Mouse (Mus musculus) kidney, adult 2 months (tissue): ENCODE measurements around the gene Macrod2. TPM values are rescaled to one million over a fixed set of nuclear protein-coding genes. Genes with fewer than 3 reads are reported as not detected.

Experiments
- DNase-seq: peaks from one replicate; pipeline ENCODE4 v3.0.0; 2021
- H3K27ac ChIP-seq: fragments of 200-500 bp; 2 replicates; pipeline ENCODE4 v1.5.1; 2012; ENCODE audit warnings: low read depth, low read length, control low read depth, inconsistent platforms; ENCODE audit not compliant: insufficient read depth
- H3K27me3 ChIP-seq: fragments of 200-500 bp; replicated peaks from 2 replicates; pipeline ENCODE4 v1.6.1; 2012; ENCODE audit warnings: mild to moderate bottlenecking, moderate library complexity, low read length, inconsistent platforms; ENCODE audit not compliant: control insufficient read depth, insufficient read depth
- H3K36me3 ChIP-seq: fragments of 200-500 bp; 2 replicates; pipeline ENCODE4 v1.6.1; 2012; ENCODE audit warnings: mild to moderate bottlenecking, moderate library complexity, low read length, inconsistent platforms; ENCODE audit not compliant: control insufficient read depth, insufficient read depth
- H3K4me1 ChIP-seq: fragments of 200-500 bp; 2 replicates; pipeline ENCODE4 v1.6.1; 2011; ENCODE audit warnings: low read length; ENCODE audit not compliant: control insufficient read depth, insufficient read depth
- H3K4me3 ChIP-seq: fragments of 200-500 bp; 2 replicates; pipeline ENCODE4 v1.5.1; 2011; ENCODE audit warnings: mild to moderate bottlenecking, low read depth, low read length, control low read depth; ENCODE audit not compliant: insufficient read depth
- CTCF ChIP-seq: fragments of 200-500 bp; conservative IDR thresholded peaks from 2 replicates; pipeline ENCODE4 v1.5.1; 2011; ENCODE audit warnings: low read depth, mild to moderate bottlenecking, control low read depth, low read length, moderate library complexity, mixed read lengths; ENCODE audit not compliant: insufficient read depth, insufficient read length
- POLR2A ChIP-seq: fragments of 200-500 bp; IDR thresholded peaks from one replicate; pipeline ENCODE4 v1.6.1; 2011; ENCODE audit warnings: low read depth, low read length, control low read depth
- WGBS: fragments of 180-500 bp; shearing (Covaris S2); methylation state at CpG from one replicate; pipeline ENCODE4 v1.1.7; 2018; 5-methylcytosine and 5-hydroxymethylcytosine counted together
- polyA plus RNA-seq: library from polyadenylated mRNA; depleted of rRNA; stranded (reverse); fragments of >200 nt; gene quantifications from 2 replicates; pipeline ENCODE4 v1.2.3, GENCODE M21; 2012

The Macrod2 gene
- polyA plus RNA-seq, 1 experiment = 9.8 TPM

GRCm38 (mm10) chr2:141152011-141152772, 757.1 kb downstream of the Macrod2 start:
- TF ChIP-seq POLR2A = no peak
- TF ChIP-seq CTCF = no peak
- Histone ChIP-seq H3K27me3 (no peaks in the 10 kb centered on the region), H3K36me3 (no peaks in the 10 kb centered on the region), H3K4me3 (no peak overlapping the region), H3K4me1 (no peaks in the 10 kb centered on the region), H3K27ac (no peak overlapping the region)
- 79% methylated on average over 7 of the region's 7 CpGs for WGBS
- DNase-seq = no peak

DNA sequence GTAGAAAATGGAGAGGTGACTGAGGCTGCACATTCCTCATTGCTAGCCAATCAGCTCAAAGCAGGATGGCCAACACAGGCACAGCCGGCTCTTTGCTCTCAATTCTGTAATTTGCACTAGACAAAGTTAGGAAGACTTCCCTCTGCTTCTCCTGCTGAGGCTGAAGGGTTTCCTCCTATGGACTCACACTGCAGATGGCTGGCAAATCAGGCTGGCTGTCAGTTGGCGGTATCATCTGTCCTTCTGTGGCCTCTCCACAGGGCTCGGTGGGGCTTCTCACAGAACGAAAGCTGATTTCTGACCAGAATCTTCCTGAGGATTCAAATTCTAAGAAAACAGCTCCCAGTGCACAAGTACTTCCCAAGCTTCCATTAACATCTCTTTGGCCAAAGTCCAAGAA, 760.9 kb downstream of the Macrod2 start:
- H3K36me3 ChIP-seq = no peaks in the 10 kb centered on the region
- DNase-seq = no peak
- WGBS = 76% methylated on average over 4 of the region's 4 CpGs
- H3K27ac ChIP-seq = no peak overlapping the region
- no peak overlapping the region for H3K4me3 ChIP-seq
- H3K4me1 ChIP-seq = no peaks in the 10 kb centered on the region
- no peaks in the 10 kb centered on the region for H3K27me3 ChIP-seq
- TF ChIP-seq POLR2A (no peak), CTCF (no peak)

- Histone ChIP-seq H3K27me3 (no peaks in the 10 kb centered on the region), H3K36me3 (no peaks in the 10 kb centered on the region), H3K4me1 (no peaks in the 10 kb centered on the region), H3K27ac (no peak overlapping the region), H3K4me3 (no peak overlapping the region)
- 80% methylated on average over 7 of the region's 7 CpGs for WGBS
- DNase-seq = no peak
- TF ChIP-seq POLR2A = no peak
- TF ChIP-seq CTCF = no peak
Observed at GRCm38 (mm10) chr2:141156979-141157593, 762.0 kb downstream of the Macrod2 start.

DNA sequence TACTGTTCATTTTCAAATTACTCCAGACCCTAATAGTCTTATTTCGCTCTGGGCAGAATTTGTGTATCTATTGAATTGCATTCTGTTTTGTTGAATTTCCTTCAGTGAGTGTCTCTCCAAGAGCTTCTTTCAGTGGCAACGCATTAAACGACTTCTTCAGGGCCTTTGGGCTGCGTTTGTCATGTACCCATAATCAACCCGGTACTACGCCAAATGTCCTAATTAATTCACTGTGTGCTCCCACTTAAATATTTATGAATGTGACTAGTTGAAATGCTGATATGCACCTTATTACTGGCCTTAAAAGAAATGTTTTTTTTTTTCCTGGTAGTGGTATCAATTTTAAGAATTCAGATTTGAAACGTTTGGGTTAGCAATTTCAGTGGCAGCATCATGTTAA, 763.1 kb downstream of the Macrod2 start:
- H3K27me3 ChIP-seq = no peaks in the 10 kb centered on the region
- no peak overlapping the region for H3K27ac ChIP-seq
- H3K4me3 ChIP-seq = no peak overlapping the region
- 68% methylated on average over 7 of the region's 7 CpGs for WGBS
- no peaks in the 10 kb centered on the region for H3K36me3 ChIP-seq
- no peak for DNase-seq
- TF ChIP-seq CTCF = no peak
- TF ChIP-seq POLR2A = no peak
- no peaks in the 10 kb centered on the region for H3K4me1 ChIP-seq

- Histone ChIP-seq H3K4me3 (no peak overlapping the region), H3K27ac (no peak overlapping the region), H3K4me1 (no peaks in the 10 kb centered on the region), H3K36me3 (no peaks in the 10 kb centered on the region), H3K27me3 (no peaks in the 10 kb centered on the region)
- DNase-seq = no peak
- 31% methylated on average over 4 of the region's 4 CpGs for WGBS
- TF ChIP-seq POLR2A (no peak), CTCF (no peak)
Observed at GRCm38 (mm10) chr2:141163918-141164317, 768.8 kb downstream of the Macrod2 start.

GRCm38 (mm10) chr2:141169586-141169985, 774.5 kb downstream of the Macrod2 start:
- no peak for DNase-seq
- H3K27me3 ChIP-seq = no peaks in the 10 kb centered on the region
- no peaks in the 10 kb centered on the region for H3K4me1 ChIP-seq
- WGBS = 81% methylated on average over 3 of the region's 3 CpGs
- H3K36me3 ChIP-seq = no peaks in the 10 kb centered on the region
- no peak overlapping the region for H3K27ac ChIP-seq
- TF ChIP-seq POLR2A (no peak), CTCF (no peak)
- no peak overlapping the region for H3K4me3 ChIP-seq

DNA sequence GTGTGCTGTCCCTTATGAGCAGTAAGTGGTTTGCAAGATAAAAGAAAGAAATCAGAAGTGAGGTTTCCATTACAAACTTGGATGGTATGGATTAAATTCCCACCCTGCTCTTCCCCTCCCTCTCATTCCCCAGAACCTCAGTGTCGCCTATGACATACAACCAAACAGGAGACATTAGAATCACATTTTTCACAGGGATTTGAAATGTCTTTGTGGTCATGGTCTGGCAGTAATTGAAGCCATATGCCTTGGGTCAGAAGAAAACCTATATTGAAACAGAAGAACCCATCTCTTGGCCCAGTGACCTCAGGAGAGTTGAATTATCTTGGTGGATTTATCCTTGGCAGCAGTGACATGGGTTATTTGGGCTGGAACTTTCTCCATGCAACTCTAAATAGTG, 778.1 kb downstream of the Macrod2 start:
- 75% methylated on average over 1 of the region's 1 CpGs for WGBS
- Histone ChIP-seq H3K27ac (no peak overlapping the region), H3K4me1 (no peaks in the 10 kb centered on the region), H3K4me3 (no peak overlapping the region), H3K36me3 (no peaks in the 10 kb centered on the region), H3K27me3 (no peaks in the 10 kb centered on the region)
- DNase-seq = no peak
- TF ChIP-seq POLR2A (no peak), CTCF (no peak)
